Mouse (Mus musculus): ENCODE measurements at regions not wholly inside any gene's neighbourhood (a gene's known extent, or its start where the extent isn't known, plus 50 kb on each side); places are given as distances from the start of the nearest gene placed in this dataset.

- Histone ChIP-seq H3K27ac (ENCODE audit: low read depth, low read length) (no peak overlapping the region), H3K36me3 (ENCODE audit: control insufficient read depth, insufficient read depth, low read length) (no peaks in the 10 kb centered on the region), H3K4me3 (ENCODE audit: low read depth, low read length) (no peak overlapping the region), H3K4me1 (ENCODE audit: control insufficient read depth, insufficient read depth, low read length) (no peaks in the 10 kb centered on the region), H3K27me3 (ENCODE audit: control insufficient read depth, insufficient read depth, low read length) (no peaks in the 10 kb centered on the region), H3K9me3 (ENCODE audit: control insufficient read depth, low read length) (no peaks in the 10 kb centered on the region), H3K4me2 (no peak overlapping the region), H3K9ac (ENCODE audit: low read length) (no peak overlapping the region)
- DNase-seq (ENCODE audit: low spot score, missing footprints) (no peak), ATAC-seq (ENCODE audit: low FRiP score) (no peak)
- WGBS: 86% methylated on average over 1 of the region's 1 CpGs
These were observed 595.0 kb upstream of the Apob start for GRCm38 (mm10) chr12:7382455-7382854.

GRCm38 (mm10) chr12:7403800-7404199, 573.6 kb upstream of the Apob start:
- ATAC-seq (ENCODE audit: low FRiP score) (no peak), DNase-seq (ENCODE audit: low spot score, missing footprints) (no peak)
- 78% methylated on average over 4 of the region's 4 CpGs for WGBS
- Histone ChIP-seq H3K27ac (ENCODE audit: low read depth, low read length) (no peak overlapping the region), H3K9me3 (ENCODE audit: control insufficient read depth, low read length) (no peaks in the 10 kb centered on the region), H3K4me3 (ENCODE audit: low read depth, low read length) (no peak overlapping the region), H3K9ac (ENCODE audit: low read length) (no peak overlapping the region), H3K4me1 (ENCODE audit: control insufficient read depth, insufficient read depth, low read length) (no peaks in the 10 kb centered on the region), H3K4me2 (no peak overlapping the region), H3K36me3 (ENCODE audit: control insufficient read depth, insufficient read depth, low read length) (no peaks in the 10 kb centered on the region), H3K27me3 (ENCODE audit: control insufficient read depth, insufficient read depth, low read length) (no peaks in the 10 kb centered on the region)

GRCm38 (mm10) chr12:7411810-7412209, 565.6 kb upstream of the Apob start:
- Histone ChIP-seq H3K27me3 (ENCODE audit: control insufficient read depth, insufficient read depth, low read length) (no peaks in the 10 kb centered on the region), H3K4me3 (ENCODE audit: low read depth, low read length) (no peak overlapping the region), H3K9ac (ENCODE audit: low read length) (no peak overlapping the region), H3K9me3 (ENCODE audit: control insufficient read depth, low read length) (no peaks in the 10 kb centered on the region), H3K27ac (ENCODE audit: low read depth, low read length) (no peak overlapping the region), H3K36me3 (ENCODE audit: control insufficient read depth, insufficient read depth, low read length) (no peaks in the 10 kb centered on the region), H3K4me1 (ENCODE audit: control insufficient read depth, insufficient read depth, low read length) (no peaks in the 10 kb centered on the region), H3K4me2 (no peak overlapping the region)
- DNase-seq (ENCODE audit: low spot score, missing footprints) (no peak), ATAC-seq (ENCODE audit: low FRiP score) (no peak)
- 90% methylated on average over 4 of the region's 4 CpGs for WGBS

DNA sequence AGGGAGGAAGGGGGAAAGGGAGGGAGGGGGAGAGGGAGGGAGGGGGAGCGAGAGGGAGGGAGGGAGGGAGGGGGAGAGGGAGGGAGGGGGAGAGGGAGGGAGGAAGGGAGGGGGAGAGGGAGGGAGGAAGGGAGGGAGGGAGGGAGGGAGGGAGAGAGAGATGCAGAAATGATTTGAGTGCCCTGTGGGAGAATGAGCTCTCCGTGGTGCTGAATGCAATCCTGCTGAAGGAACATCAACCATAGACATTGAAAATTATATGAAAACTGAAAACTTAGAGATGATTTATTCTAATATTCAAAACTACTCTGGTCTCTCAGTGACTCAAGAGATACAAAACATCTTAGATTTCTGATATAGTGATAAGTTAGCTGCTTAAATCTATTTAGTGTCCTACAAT, 557.2 kb upstream of the Apob start:
- WGBS: 26% methylated on average over 1 of the region's 2 CpGs
- H3K9me3 ChIP-seq (ENCODE audit: control insufficient read depth, low read length): no peaks in the 10 kb centered on the region
- H3K27me3 ChIP-seq (ENCODE audit: control insufficient read depth, insufficient read depth, low read length): no peaks in the 10 kb centered on the region
- no peaks in the 10 kb centered on the region for H3K36me3 ChIP-seq (ENCODE audit: control insufficient read depth, insufficient read depth, low read length)
- H3K4me3 ChIP-seq (ENCODE audit: low read depth, low read length): no peak overlapping the region
- no peak for DNase-seq (ENCODE audit: low spot score, missing footprints)
- H3K27ac ChIP-seq (ENCODE audit: low read depth, low read length): no peak overlapping the region
- H3K4me1 ChIP-seq (ENCODE audit: control insufficient read depth, insufficient read depth, low read length): no peaks in the 10 kb centered on the region
- H3K4me2 ChIP-seq: no peak overlapping the region
- no peak overlapping the region for H3K9ac ChIP-seq (ENCODE audit: low read length)
- ATAC-seq (ENCODE audit: low FRiP score): no peak

DNA sequence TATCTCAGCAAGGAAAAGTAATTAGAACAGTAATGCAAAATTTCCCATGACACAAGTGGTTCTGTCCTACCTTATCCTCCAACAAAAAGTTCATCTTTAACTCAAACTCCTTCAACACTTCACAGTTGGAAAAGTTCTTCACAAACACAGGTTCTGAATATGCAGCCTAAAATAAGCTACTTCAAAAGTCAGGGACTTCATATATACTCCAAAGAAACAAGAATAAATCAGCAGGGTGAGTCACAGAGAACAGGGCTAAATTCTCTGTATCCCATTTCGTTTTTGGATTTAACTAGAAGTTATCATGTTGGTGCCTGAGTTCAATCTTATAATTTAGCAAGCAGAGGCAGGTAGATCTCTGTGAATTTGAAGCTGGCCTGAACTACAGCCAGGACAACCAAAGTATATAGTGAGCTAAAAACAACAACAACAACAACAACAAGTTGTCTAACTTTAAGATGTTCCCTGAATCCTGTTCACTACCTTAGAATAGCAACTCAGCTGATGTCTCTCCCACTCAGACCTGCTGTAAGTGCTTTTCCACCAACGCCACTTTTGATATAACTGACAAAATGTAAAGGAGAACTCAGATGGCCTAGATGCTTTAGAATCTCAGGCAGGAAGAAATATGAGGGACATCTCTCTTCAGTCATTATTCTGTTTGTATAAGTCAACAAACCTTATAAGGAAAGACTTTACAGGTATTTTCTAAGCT, 555.5 kb upstream of the Apob start:
- Histone ChIP-seq H3K4me2 (no peak overlapping the region), H3K4me3 (ENCODE audit: low read depth, low read length) (no peak overlapping the region), H3K9ac (ENCODE audit: low read length) (no peak overlapping the region), H3K27me3 (ENCODE audit: control insufficient read depth, insufficient read depth, low read length) (no peaks in the 10 kb centered on the region), H3K4me1 (ENCODE audit: control insufficient read depth, insufficient read depth, low read length) (no peaks in the 10 kb centered on the region), H3K27ac (ENCODE audit: low read depth, low read length) (no peak overlapping the region), H3K9me3 (ENCODE audit: control insufficient read depth, low read length) (no peaks in the 10 kb centered on the region), H3K36me3 (ENCODE audit: control insufficient read depth, insufficient read depth, low read length) (no peaks in the 10 kb centered on the region)
- DNase-seq (ENCODE audit: low spot score, missing footprints) (no peak), ATAC-seq (ENCODE audit: low FRiP score) (no peak)
- 70% methylated on average over 2 of the region's 2 CpGs for WGBS

GRCm38 (mm10) chr12:7430981-7431380, 546.5 kb upstream of the Apob start:
- WGBS: 77% methylated on average over 4 of the region's 4 CpGs

DNA sequence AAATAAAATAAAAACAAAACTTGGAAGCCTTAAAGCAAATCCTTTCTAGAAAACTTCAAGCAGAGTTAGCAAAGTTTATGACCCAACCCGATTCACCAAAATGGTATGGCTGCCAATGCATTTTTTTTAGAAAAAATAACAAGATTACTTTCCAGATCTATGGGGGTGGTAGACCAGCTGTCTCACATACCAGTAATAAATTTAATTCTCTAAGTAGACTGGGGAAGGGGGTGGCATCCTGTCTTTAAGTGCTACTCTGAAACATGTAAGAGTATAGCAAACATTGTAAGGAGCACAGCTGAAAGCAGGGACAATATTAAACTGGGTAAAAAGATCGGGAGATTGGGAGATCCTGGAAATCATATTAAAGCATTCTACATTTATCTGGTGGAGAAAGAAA, 532.2 kb upstream of the Apob start:
- Histone ChIP-seq H3K27ac (ENCODE audit: low read depth, low read length) (no peak overlapping the region), H3K4me3 (ENCODE audit: low read depth, low read length) (no peak overlapping the region), H3K4me2 (no peak overlapping the region), H3K36me3 (ENCODE audit: control insufficient read depth, insufficient read depth, low read length) (no peaks in the 10 kb centered on the region), H3K27me3 (ENCODE audit: control insufficient read depth, insufficient read depth, low read length) (no peaks in the 10 kb centered on the region), H3K9ac (ENCODE audit: low read length) (no peak overlapping the region), H3K9me3 (ENCODE audit: control insufficient read depth, low read length) (no peaks in the 10 kb centered on the region), H3K4me1 (ENCODE audit: control insufficient read depth, insufficient read depth, low read length) (no peaks in the 10 kb centered on the region)
- DNase-seq (ENCODE audit: low spot score, missing footprints) (no peak), ATAC-seq (ENCODE audit: low FRiP score) (no peak)
- 88% methylated on average over 2 of the region's 2 CpGs for WGBS

More at GRCm38 (mm10) chr12:7430981-7431380, 546.5 kb upstream of the Apob start:
- Histone ChIP-seq H3K27ac (ENCODE audit: low read depth, low read length) (no peak overlapping the region), H3K4me1 (ENCODE audit: control insufficient read depth, insufficient read depth, low read length) (no peaks in the 10 kb centered on the region), H3K9me3 (ENCODE audit: control insufficient read depth, low read length) (no peaks in the 10 kb centered on the region), H3K27me3 (ENCODE audit: control insufficient read depth, insufficient read depth, low read length) (no peaks in the 10 kb centered on the region), H3K9ac (ENCODE audit: low read length) (no peak overlapping the region), H3K4me3 (ENCODE audit: low read depth, low read length) (no peak overlapping the region), H3K36me3 (ENCODE audit: control insufficient read depth, insufficient read depth, low read length) (no peaks in the 10 kb centered on the region), H3K4me2 (no peak overlapping the region)
- ATAC-seq (ENCODE audit: low FRiP score): no peak
- DNase-seq (ENCODE audit: low spot score, missing footprints): no peak

DNA sequence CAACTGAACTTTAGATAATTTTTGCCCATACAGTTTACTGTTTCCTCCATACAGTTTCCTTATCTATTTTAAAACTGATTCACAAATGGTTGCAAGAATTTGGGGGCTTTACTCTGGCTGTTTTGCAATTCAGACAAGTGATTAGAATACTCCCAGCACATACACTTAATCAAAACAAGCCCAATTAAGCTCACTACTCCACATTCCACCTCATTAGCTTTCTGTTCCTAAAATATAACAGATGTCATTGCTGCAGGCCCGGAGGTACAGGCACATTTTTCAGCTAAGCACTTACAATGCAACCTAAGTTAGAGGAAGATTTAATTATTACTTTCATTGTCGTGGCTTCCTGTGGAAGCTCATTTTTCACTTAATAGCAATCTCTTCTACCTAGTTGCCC, 526.9 kb upstream of the Apob start:
- no peak for ATAC-seq (ENCODE audit: low FRiP score)
- DNase-seq (ENCODE audit: low spot score, missing footprints): no peak
- no peaks in the 10 kb centered on the region for H3K27me3 ChIP-seq (ENCODE audit: control insufficient read depth, insufficient read depth, low read length)
- 83% methylated on average over 2 of the region's 2 CpGs for WGBS
- no peaks in the 10 kb centered on the region for H3K36me3 ChIP-seq (ENCODE audit: control insufficient read depth, insufficient read depth, low read length)
- H3K4me2 ChIP-seq: no peak overlapping the region
- no peak overlapping the region for H3K9ac ChIP-seq (ENCODE audit: low read length)
- H3K27ac ChIP-seq (ENCODE audit: low read depth, low read length): no peak overlapping the region
- no peak overlapping the region for H3K4me3 ChIP-seq (ENCODE audit: low read depth, low read length)
- no peaks in the 10 kb centered on the region for H3K9me3 ChIP-seq (ENCODE audit: control insufficient read depth, low read length)
- no peaks in the 10 kb centered on the region for H3K4me1 ChIP-seq (ENCODE audit: control insufficient read depth, insufficient read depth, low read length)

DNA sequence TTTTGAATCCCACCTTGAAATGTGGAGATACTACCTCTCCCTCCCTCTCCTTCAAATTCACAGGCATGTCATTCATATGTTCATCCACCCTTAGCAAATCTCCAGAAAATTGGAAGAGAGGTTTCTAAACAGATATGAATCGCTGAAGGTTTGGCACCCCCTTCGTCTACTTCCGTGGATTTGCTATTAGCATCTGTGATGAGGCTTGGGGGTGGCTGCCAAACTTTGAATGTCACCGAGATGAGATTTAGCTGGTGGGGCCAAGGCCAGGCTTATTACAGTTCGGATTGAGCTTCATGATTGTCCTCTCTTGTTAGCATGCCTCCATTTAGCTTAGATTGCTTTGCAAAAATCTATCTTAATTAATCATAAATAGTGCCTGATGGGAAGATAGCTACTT, 520.4 kb upstream of the Apob start:
- H3K9me3 ChIP-seq (ENCODE audit: control insufficient read depth, low read length): no peaks in the 10 kb centered on the region
- no peak overlapping the region for H3K27ac ChIP-seq (ENCODE audit: low read depth, low read length)
- no peak overlapping the region for H3K4me2 ChIP-seq
- no peak overlapping the region for H3K4me3 ChIP-seq (ENCODE audit: low read depth, low read length)
- no peaks in the 10 kb centered on the region for H3K4me1 ChIP-seq (ENCODE audit: control insufficient read depth, insufficient read depth, low read length)
- ATAC-seq (ENCODE audit: low FRiP score): no peak
- no peaks in the 10 kb centered on the region for H3K36me3 ChIP-seq (ENCODE audit: control insufficient read depth, insufficient read depth, low read length)
- 85% methylated on average over 5 of the region's 5 CpGs for WGBS
- H3K9ac ChIP-seq (ENCODE audit: low read length): no peak overlapping the region
- DNase-seq (ENCODE audit: low spot score, missing footprints): no peak
- H3K27me3 ChIP-seq (ENCODE audit: control insufficient read depth, insufficient read depth, low read length): no peaks in the 10 kb centered on the region

Measured in midbrain, embryonic 11.5 days (tissue).